Mouse (Mus musculus) left cerebral cortex, adult 18-20 months (tissue): ENCODE results near the gene Lysmd3. TPM values are rescaled to one million over a fixed set of nuclear protein-coding genes. Genes with fewer than 3 reads are reported as not detected.

ENCODE experiments used
- total RNA-seq, 2 experiments: library from RNA; stranded (reverse); gene quantifications; 2 replicates each; pipeline ENCODE4 v1.2.3; 2021

The Lysmd3 gene
- total RNA-seq, 2 experiments from 2014 or later, result 12.7 to 16.3 TPM

Other genes with a start within 250 kb of the Lysmd3 start
- gene Adgrv1, start 24.5 kb upstream of the Lysmd3 start, total RNA-seq, result 1 to 10 TPM in 1 of 2 experiments, under 1 TPM in 1; 0.81 to 1.4 TPM
- 1 to 10 TPM; 5.0 to 5.6 TPM for gene Polr3g, start 53.4 kb downstream of the Lysmd3 start, total RNA-seq
- gene Mblac2, start 53.7 kb downstream of the Lysmd3 start, total RNA-seq, result 10 to 100 TPM; 19.6 to 21.3 TPM
- 100 to 1,000 TPM; 108 TPM for gene Cetn3, start 125.4 kb downstream of the Lysmd3 start, total RNA-seq